Comparison of ENCODE assay signal across 12 mouse cellular contexts in the genomic region with DNA sequence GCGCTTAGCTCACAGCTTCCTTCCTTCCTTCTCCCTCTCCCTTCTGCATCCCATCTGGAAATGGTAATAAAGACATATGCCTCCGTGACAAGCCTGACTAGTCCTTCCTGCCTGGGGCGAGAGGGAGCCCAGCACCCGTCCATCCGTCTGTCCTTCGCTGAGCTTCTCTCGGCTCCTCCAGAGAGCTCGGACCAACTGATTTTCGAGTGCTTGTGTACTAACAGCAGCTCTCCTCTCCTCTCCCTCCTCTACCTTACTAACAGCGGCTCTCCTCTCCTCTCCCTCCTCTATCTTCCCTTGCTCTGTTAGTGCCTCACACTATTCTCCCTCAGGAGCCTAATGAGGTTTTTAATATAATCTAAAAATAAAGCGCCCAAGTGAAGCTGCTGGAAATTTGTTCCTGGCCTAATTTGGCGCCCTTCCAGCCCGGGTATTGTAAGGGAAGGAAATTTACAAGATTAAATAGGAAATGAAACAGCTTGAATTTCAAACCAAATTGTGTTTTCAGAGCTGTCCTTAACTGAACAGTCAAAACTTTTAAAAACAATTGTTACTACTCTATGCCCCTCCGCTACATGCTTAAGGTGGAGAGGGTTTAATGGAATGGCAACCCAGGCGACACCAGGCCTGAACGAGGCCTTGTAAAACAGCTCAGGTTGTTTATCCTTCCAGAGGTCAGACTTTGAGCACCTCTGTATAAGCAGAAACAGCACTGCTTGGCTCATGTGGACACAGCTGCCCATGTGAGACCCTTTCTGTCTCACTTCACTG. TPM values are rescaled to one million over a fixed set of nuclear protein-coding genes. Genes with fewer than 3 reads are reported as not detected.
A peak's percentile ranks its signal among the peaks of the same experiment; 100 is the strongest.
DNase-seq lines count a peak whose midpoint lies in the region; ATAC-seq lines count a peak whose summit lies in the region.
"Had no signal": no experiment of that assay in that cellular context is flagged by ENCODE, and none has a peak within 500 bp of the region (broad histone marks: within the 10 kb centered on the region; RNA-seq: fewer than 3 reads in every experiment).

No protein-coding gene starts in this region.

- no peaks in the 10 kb centered on the region for H3K27me3 ChIP-seq in heart, embryonic 16.5 days (ENCODE audit: control insufficient read depth, insufficient read depth, low read length)
- no peaks in the 10 kb centered on the region for H3K27me3 ChIP-seq in limb, embryonic 11.5 days (ENCODE audit: control insufficient read depth, insufficient read depth, low read length)
- H3K27me3 ChIP-seq: embryonic facial prominence, embryonic 12.5 days had no signal

- DNase-seq in heart, adult 18-20 months = peak; percentile 26 to 46
- DNase-seq in heart, adult 11 months = no peak
- peak; percentile 47 for DNase-seq in brain, adult 2 months (ENCODE audit: low read depth, low spot score)
- DNase-seq in limb, embryonic 11.5 days (ENCODE audit: low spot score) = no peak
- DNase-seq in Muller cell, postnatal 12 days (ENCODE audit: inconsistent ontology term) = no peak
- DNase-seq in urinary bladder, postnatal 14 days (ENCODE audit: low spot score) = no peak
- no peak for DNase-seq in spleen, postnatal 4 days (ENCODE audit: low spot score in 2 of 2)
- DNase-seq: thymus, postnatal 4 days had no signal

- peak; percentile 64 for ATAC-seq in heart, embryonic 16.5 days (replicated peaks; ENCODE audit: extremely low read depth, insufficient read depth, low FRiP score)
- peak; percentile 52; the same call in 1 of the 2 replicates for ATAC-seq in limb, embryonic 11.5 days (ENCODE audit: insufficient number of reproducible peaks, low FRiP score, low TSS enrichment, low read depth)

- H3K4me3 ChIP-seq in heart, embryonic 16.5 days (ENCODE audit: low read length) = no peak overlapping the region
- no peak overlapping the region for H3K4me3 ChIP-seq in limb, embryonic 11.5 days (ENCODE audit: low read depth, low read length)
- H3K4me3 ChIP-seq: embryonic facial prominence, embryonic 12.5 days had no signal

- 43% methylated on average over 16 of the region's 16 CpGs for WGBS in heart, embryonic 16.5 days
- WGBS in limb, embryonic 11.5 days = 32% methylated on average over 16 of the region's 16 CpGs

- H3K9me3 ChIP-seq in heart, embryonic 16.5 days (replicated peaks; ENCODE audit: control insufficient read depth, low read length) = no peaks in the 10 kb centered on the region
- H3K9me3 ChIP-seq in limb, embryonic 11.5 days (ENCODE audit: control insufficient read depth, low read length) = no peaks in the 10 kb centered on the region
- H3K9me3 ChIP-seq: embryonic facial prominence, embryonic 12.5 days; G1E had no signal

- no peak overlapping the region for H3K4me2 ChIP-seq in heart, embryonic 16.5 days (ENCODE audit: low read depth, low read length)
- no peak overlapping the region for H3K4me2 ChIP-seq in limb, embryonic 11.5 days (ENCODE audit: low read depth, severe bottlenecking)
- H3K4me2 ChIP-seq: embryonic facial prominence, embryonic 12.5 days had no signal

- peaks cover 25% of the 10 kb centered on the region for H3K36me3 ChIP-seq in heart, embryonic 16.5 days (ENCODE audit: control insufficient read depth, insufficient read depth)
- H3K36me3 ChIP-seq in limb, embryonic 11.5 days (ENCODE audit: control insufficient read depth, insufficient read depth, low read length) = peaks cover 11% of the 10 kb centered on the region

- H3K9ac ChIP-seq in heart, embryonic 16.5 days (ENCODE audit: low read length) = no peak overlapping the region
- H3K9ac ChIP-seq in limb, embryonic 11.5 days (ENCODE audit: low read length) = no peak overlapping the region
- H3K9ac ChIP-seq: embryonic facial prominence, embryonic 12.5 days; liver, embryonic 14.5 days had no signal

- H3K4me1 ChIP-seq in heart, embryonic 16.5 days (ENCODE audit: control insufficient read depth, insufficient read depth, low read length) = peaks cover 26% of the 10 kb centered on the region
- H3K4me1 ChIP-seq in limb, embryonic 11.5 days (ENCODE audit: control insufficient read depth, insufficient read depth, low read length) = 0 out of 2 replicates have a peak, but pooled peaks cover 2% of the 10 kb centered on the region
- H3K4me1 ChIP-seq: embryonic facial prominence, embryonic 12.5 days had no signal

- H3K27ac ChIP-seq in heart, embryonic 16.5 days (ENCODE audit: low read length) = peak overlapping the region; percentile 75
- H3K27ac ChIP-seq in limb, embryonic 11.5 days (replicated peaks; ENCODE audit: low read depth, low read length) = peak overlapping the region; percentile 25; the same call in 1 of the 2 replicates
- H3K27ac ChIP-seq: embryonic facial prominence, embryonic 12.5 days; liver, embryonic 14.5 days had no signal

RNA-seq across cellular contexts. Expression of a gene that starts 16.9 kb away (rescaled TPM):
- not detected for total RNA-seq in heart, adult 18-20 months (2021)
- not detected in 2 replicates for polyA plus RNA-seq in heart, embryonic 16.5 days (2015; fragmentation: Nextera tagmentation; extraction: Ambion mirVana)
- not detected in 2 replicates for polyA plus RNA-seq in limb, embryonic 11.5 days (2014; fragmentation: Nextera tagmentation; extraction: Ambion mirVana)
- total RNA-seq: G1E had no signal
- polyA plus RNA-seq: embryonic facial prominence, embryonic 12.5 days; G1E; liver, embryonic 14.5 days had no signal

RNA-seq across cellular contexts. Expression of a gene that starts 35.0 kb away (rescaled TPM):
- 100 to 1,000 TPM; 111 to 126 TPM for total RNA-seq in heart, adult 18-20 months (2021)
- polyA plus RNA-seq in heart, embryonic 16.5 days (2015; fragmentation: Nextera tagmentation; extraction: Ambion mirVana) = 13.3 and 20.7 TPM in 2 replicates
- polyA plus RNA-seq in limb, embryonic 11.5 days (2014; fragmentation: Nextera tagmentation; extraction: Ambion mirVana) = 9.8 and 11.0 TPM in 2 replicates

RNA-seq across cellular contexts. Expression of a gene that starts 42.7 kb away (rescaled TPM):
- total RNA-seq in heart, adult 18-20 months (2021) = 10 to 100 TPM; 33.6 to 40.1 TPM
- 32.0 and 34.2 TPM in 2 replicates for polyA plus RNA-seq in heart, embryonic 16.5 days (2015; fragmentation: Nextera tagmentation; extraction: Ambion mirVana)
- polyA plus RNA-seq in limb, embryonic 11.5 days (2014; fragmentation: Nextera tagmentation; extraction: Ambion mirVana) = 31.9 and 34.3 TPM in 2 replicates

Comparison
In these comparisons a context has a peak if more than half of its experiments do, and no peak if none do; other contexts are left out.
1. DNase-seq: peak in heart, adult 18-20 months (2 of 2) and brain, adult 2 months (single experiment); none in heart, adult 11 months (single experiment), limb, embryonic 11.5 days (single experiment), Muller cell, postnatal 12 days (single experiment), urinary bladder, postnatal 14 days (single experiment) and spleen, postnatal 4 days (0 of 2).